Mouse (Mus musculus): Measurements from ENCODE around the gene Ruvbl2. TPM values are rescaled to one million over a fixed set of nuclear protein-coding genes. Genes with fewer than 3 reads are reported as not detected.

Ruvbl2 gene
- polyA plus RNA-seq, 1 experiment from 2014 or later = 171 TPM

DNA sequence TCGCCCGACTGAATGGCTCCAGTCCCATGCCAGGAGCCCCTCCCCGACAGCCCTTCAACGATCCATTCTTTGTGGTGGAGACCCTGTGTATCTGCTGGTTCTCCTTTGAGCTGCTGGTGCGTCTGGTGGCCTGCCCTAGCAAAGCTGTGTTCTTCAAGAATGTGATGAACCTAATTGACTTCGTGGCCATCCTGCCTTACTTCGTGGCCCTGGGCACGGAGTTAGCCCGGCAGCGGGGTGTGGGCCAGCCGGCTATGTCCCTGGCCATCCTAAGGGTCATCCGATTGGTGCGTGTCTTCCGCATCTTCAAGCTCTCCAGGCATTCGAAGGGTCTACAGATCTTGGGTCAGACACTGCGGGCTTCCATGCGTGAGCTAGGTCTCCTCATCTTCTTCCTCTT lies 28.9 kb downstream of the Ruvbl2 start:
- WGBS = 86% methylated on average over 17 of the region's 17 CpGs
- H3K9me3 ChIP-seq (ENCODE audit: control insufficient read depth, low read length) = no peaks in the 10 kb centered on the region
- H3K4me3 ChIP-seq (ENCODE audit: low read depth, low read length) = no peak overlapping the region
- H3K4me2 ChIP-seq = no peak overlapping the region
- peaks cover 5% of the 10 kb centered on the region for H3K4me1 ChIP-seq (ENCODE audit: control insufficient read depth, insufficient read depth, low read length)
- no peak for ATAC-seq (ENCODE audit: low FRiP score)
- H3K36me3 ChIP-seq (ENCODE audit: control insufficient read depth, insufficient read depth, low read length) = no peaks in the 10 kb centered on the region
- no peak overlapping the region for H3K27ac ChIP-seq (ENCODE audit: low read depth, low read length)
- H3K9ac ChIP-seq (ENCODE audit: low read length) = no peak overlapping the region
- DNase-seq (ENCODE audit: low spot score, missing footprints) = peak; percentile 60
- peaks cover 75% of the 10 kb centered on the region for H3K27me3 ChIP-seq (ENCODE audit: control insufficient read depth, insufficient read depth, low read length)

DNA sequence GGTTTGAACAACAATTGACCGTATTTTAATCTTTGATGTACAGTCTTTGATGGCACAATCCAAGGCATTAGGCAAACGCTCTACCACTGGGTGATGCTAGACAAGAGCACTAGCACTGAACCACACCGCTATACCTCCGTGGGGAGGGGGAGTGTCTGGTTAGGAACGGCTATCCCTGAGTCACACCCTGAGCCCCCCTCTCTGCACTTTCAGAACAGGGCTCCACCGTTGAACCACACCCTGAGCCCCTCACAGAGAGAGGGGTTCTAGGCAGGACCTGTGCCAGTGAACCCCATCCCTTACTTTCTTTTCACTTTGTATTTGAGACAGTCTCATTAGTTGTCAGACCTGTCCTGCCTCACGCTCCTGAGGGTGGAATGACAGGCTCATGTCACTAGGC lies 29.5 kb downstream of the Ruvbl2 start:
- DNase-seq (ENCODE audit: low spot score, missing footprints) = peak; percentile 80

DNA sequence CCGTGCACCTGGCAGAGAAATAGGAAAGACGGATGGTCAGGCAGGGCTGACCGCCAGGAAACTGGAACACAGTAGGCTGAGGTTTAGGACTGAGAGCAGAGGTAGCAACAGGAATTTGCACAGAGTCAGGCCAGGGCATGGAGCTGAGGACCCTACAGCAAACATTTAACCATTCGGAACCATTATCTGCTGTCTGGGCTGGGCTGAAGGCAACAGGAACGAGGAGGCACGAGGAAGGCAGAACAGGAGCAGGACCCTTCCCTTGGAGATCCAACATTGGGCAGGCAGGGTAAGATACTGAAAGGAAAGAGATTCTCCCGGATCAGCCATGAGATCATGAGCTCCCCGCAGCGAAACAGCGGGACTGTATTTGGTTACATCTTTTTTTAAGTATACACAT lies 30.1 kb downstream of the Ruvbl2 start:
- H3K27me3 ChIP-seq (ENCODE audit: control insufficient read depth, insufficient read depth, low read length) = peaks cover 64% of the 10 kb centered on the region
- peaks cover 2% of the 10 kb centered on the region for H3K4me1 ChIP-seq (ENCODE audit: control insufficient read depth, insufficient read depth, low read length)
- DNase-seq (ENCODE audit: low spot score, missing footprints) (peak; percentile 81), ATAC-seq (ENCODE audit: low FRiP score) (no peak)
- H3K4me2 ChIP-seq = no peak overlapping the region
- H3K9me3 ChIP-seq (ENCODE audit: control insufficient read depth, low read length) = no peaks in the 10 kb centered on the region
- H3K36me3 ChIP-seq (ENCODE audit: control insufficient read depth, insufficient read depth, low read length) = no peaks in the 10 kb centered on the region
- H3K27ac ChIP-seq (ENCODE audit: low read depth, low read length) = no peak overlapping the region
- 84% methylated on average over 10 of the region's 10 CpGs for WGBS
- no peak overlapping the region for H3K9ac ChIP-seq (ENCODE audit: low read length)
- H3K4me3 ChIP-seq (ENCODE audit: low read depth, low read length) = no peak overlapping the region

More for the DNA sequence above, 29.5 kb downstream of the Ruvbl2 start:
- H3K4me1 ChIP-seq (ENCODE audit: control insufficient read depth, insufficient read depth, low read length) = peaks cover 2% of the 10 kb centered on the region
- peaks cover 70% of the 10 kb centered on the region for H3K27me3 ChIP-seq (ENCODE audit: control insufficient read depth, insufficient read depth, low read length)
- H3K4me3 ChIP-seq (ENCODE audit: low read depth, low read length) = no peak overlapping the region
- WGBS = 73% methylated on average over 7 of the region's 7 CpGs
- H3K4me2 ChIP-seq = no peak overlapping the region
- no peak for ATAC-seq (ENCODE audit: low FRiP score)
- no peak overlapping the region for H3K27ac ChIP-seq (ENCODE audit: low read depth, low read length)
- H3K9me3 ChIP-seq (ENCODE audit: control insufficient read depth, low read length) = no peaks in the 10 kb centered on the region
- H3K36me3 ChIP-seq (ENCODE audit: control insufficient read depth, insufficient read depth, low read length) = no peaks in the 10 kb centered on the region
- no peak overlapping the region for H3K9ac ChIP-seq (ENCODE audit: low read length)

DNA sequence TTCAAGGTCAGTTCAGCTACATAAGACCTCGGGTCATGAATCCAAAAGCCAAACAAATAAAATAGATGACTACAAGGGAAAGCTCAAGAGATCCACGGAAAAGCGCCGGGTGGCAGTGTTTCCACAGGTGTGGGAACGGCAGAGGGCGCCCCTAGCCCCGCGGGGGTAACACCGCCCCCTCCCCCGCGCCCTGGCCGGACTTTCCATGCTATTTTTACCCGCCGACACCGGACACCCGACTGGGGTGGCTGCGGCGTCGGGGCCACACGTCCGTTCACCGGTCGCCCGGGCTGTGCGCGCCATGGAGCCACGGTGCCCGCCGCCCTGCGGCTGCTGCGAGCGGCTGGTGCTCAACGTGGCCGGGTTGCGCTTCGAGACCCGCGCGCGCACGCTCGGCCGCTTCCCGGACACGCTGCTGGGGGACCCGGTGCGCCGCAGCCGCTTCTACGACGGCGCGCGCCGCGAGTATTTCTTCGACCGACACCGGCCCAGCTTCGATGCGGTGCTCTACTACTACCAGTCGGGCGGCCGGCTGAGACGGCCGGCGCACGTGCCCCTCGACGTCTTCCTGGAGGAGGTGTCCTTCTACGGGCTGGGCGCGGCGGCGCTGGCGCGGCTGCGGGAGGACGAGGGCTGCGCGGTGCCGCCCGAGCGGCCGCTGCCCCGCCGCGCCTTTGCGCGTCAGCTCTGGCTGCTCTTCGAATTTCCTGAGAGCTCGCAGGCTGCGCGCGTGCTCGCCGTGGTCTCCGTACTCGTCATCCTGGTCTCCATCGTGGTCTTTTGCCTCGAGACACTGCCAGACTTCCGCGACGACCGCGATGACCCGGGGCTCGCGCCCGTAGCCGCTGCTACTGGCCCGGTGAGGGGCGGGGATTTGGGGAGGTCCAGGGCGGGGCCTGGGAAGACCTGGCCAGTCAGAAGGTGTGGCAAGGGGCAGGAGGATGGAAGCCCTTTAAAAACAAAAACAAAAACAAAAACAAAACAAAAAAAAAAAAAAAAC lies 31.4 kb downstream of the Ruvbl2 start:
- peaks cover 2% of the 10 kb centered on the region for H3K4me1 ChIP-seq (ENCODE audit: control insufficient read depth, insufficient read depth, low read length)
- DNase-seq (ENCODE audit: low spot score, missing footprints) = peak; percentile 89
- H3K36me3 ChIP-seq (ENCODE audit: control insufficient read depth, insufficient read depth, low read length) = no peaks in the 10 kb centered on the region
- no peak overlapping the region for H3K27ac ChIP-seq (ENCODE audit: low read depth, low read length)
- WGBS = 3% methylated on average over 113 of the region's 114 CpGs
- H3K4me3 ChIP-seq (ENCODE audit: low read depth, low read length) = peak overlapping the region; percentile 20
- peaks cover 56% of the 10 kb centered on the region for H3K27me3 ChIP-seq (ENCODE audit: control insufficient read depth, insufficient read depth, low read length)
- 0 out of 2 replicates have a peak overlapping the region, but pooled peaks have one; percentile 4 for H3K9ac ChIP-seq (ENCODE audit: low read length)
- no peaks in the 10 kb centered on the region for H3K9me3 ChIP-seq (ENCODE audit: control insufficient read depth, low read length)
- H3K4me2 ChIP-seq = peak overlapping the region; percentile 34
- no peak for ATAC-seq (ENCODE audit: low FRiP score)

DNA sequence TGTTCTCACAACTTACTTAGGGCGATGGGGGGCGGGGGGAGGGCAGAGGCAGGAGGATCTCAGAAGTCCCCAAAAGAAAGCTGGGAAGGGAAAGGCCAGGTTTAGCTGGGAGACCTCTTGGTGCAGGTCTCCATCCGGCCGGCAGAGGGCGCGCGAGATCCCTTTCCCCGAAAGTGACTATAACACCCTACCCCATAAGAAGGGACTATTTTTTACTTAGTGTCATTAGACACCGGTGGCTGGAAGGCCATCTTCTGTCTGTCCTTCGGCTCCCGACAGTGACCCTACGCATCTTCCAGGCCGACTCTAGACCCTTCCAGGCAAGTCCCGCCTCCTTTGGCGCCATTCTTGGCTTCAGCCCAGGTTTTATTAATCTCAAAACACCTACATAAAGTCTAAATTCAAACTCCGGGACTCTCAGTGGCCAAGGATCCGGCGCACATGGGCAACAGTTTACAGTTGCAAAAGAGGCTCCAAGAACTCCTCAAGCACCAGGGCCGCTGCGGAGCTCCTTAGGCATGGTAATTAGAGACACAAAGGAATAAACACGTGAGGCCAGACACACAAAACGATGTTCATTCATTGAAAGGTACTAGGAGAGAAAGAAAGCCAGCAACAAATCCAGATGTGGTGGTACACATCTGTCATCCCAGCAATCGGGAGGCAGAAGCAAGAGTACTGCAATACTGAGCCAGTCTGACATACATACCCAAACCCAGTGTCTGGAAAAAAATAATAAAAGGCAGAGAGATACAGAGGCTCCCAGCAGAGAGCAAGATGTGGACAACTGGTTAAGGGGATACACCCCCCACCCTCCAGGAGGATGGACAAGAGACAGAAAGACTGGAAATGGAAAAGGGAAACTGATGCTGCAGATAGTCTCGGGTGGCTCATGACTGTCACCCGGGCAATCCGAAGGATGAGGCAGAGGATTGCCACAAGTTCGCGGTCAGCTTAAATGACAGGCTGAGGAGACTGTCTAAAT lies 32.5 kb downstream of the Ruvbl2 start, which contains the start of gene Kcna7:
Kcna7 (plus strand) TSS at position 563 of the 985 bp plus-strand sequence.
- H3K9ac ChIP-seq (ENCODE audit: low read length) = 0 out of 2 replicates have a peak within 1 kb of the TSS, but pooled peaks have one; percentile 4
- WGBS = 12% methylated on average over 28 of the region's 28 CpGs
- H3K27me3 ChIP-seq (ENCODE audit: control insufficient read depth, insufficient read depth, low read length) = peaks cover 47% of the 10 kb centered on the region
- peak; percentile 59 for ATAC-seq (ENCODE audit: low FRiP score)
- H3K4me3 ChIP-seq (ENCODE audit: low read depth, low read length) = peak within 1 kb of the TSS; percentile 20
- H3K4me2 ChIP-seq = peak within 1 kb of the TSS; percentile 34
- no peaks in the 10 kb centered on the region for H3K9me3 ChIP-seq (ENCODE audit: control insufficient read depth, low read length)
- no peaks in the 10 kb centered on the region for H3K36me3 ChIP-seq (ENCODE audit: control insufficient read depth, insufficient read depth, low read length)
- peaks cover 2% of the 10 kb centered on the region for H3K4me1 ChIP-seq (ENCODE audit: control insufficient read depth, insufficient read depth, low read length)
- DNase-seq (ENCODE audit: low spot score, missing footprints) = peak; percentile 94
- H3K27ac ChIP-seq (ENCODE audit: low read depth, low read length) = no peak within 1 kb of the TSS

DNA sequence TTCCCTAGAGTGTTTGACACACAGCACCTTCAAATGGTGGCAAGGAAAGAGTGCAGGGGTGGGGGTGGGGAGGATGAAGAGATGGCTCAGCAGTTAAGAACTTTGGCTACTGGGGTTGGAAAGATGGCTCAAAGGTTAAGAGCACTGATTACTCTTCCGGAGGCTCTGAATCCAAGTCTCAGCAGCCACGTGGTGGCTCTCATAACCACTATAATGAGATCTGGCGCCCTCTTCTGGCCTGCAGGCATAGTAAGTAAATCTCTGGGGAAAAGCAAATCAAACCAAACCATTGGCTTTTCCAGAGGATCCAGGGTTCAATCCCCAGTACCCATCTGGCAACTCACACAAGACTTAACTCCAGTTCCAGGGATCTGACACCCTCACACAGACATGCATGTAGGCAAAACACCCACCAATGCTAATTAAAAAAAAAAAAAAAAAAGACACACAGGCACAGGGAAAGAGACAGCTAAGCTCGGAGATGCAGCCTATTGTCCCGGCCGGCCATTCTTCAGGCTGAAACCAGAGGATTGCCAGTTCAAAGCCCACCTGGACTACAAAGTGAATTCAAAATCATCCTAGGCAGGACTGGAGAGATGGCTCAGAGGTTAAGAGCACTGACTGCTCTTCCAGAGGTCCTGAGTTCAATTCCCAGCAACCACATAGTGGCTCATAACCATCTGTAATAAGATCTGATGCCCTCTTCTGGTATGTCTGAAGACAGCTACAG lies 34.2 kb downstream of the Ruvbl2 start:
- H3K27me3 ChIP-seq (ENCODE audit: control insufficient read depth, insufficient read depth, low read length) = peaks cover 38% of the 10 kb centered on the region
- H3K4me1 ChIP-seq (ENCODE audit: control insufficient read depth, insufficient read depth, low read length) = peaks cover 2% of the 10 kb centered on the region
- no peak for DNase-seq (ENCODE audit: low spot score, missing footprints)
- no peak overlapping the region for H3K4me3 ChIP-seq (ENCODE audit: low read depth, low read length)
- no peaks in the 10 kb centered on the region for H3K36me3 ChIP-seq (ENCODE audit: control insufficient read depth, insufficient read depth, low read length)
- no peak for ATAC-seq (ENCODE audit: low FRiP score)
- no peak overlapping the region for H3K4me2 ChIP-seq
- 47% methylated on average over 6 of the region's 6 CpGs for WGBS
- H3K9me3 ChIP-seq (ENCODE audit: control insufficient read depth, low read length) = no peaks in the 10 kb centered on the region
- H3K9ac ChIP-seq (ENCODE audit: low read length) = no peak overlapping the region
- H3K27ac ChIP-seq (ENCODE audit: low read depth, low read length) = no peak overlapping the region

DNA sequence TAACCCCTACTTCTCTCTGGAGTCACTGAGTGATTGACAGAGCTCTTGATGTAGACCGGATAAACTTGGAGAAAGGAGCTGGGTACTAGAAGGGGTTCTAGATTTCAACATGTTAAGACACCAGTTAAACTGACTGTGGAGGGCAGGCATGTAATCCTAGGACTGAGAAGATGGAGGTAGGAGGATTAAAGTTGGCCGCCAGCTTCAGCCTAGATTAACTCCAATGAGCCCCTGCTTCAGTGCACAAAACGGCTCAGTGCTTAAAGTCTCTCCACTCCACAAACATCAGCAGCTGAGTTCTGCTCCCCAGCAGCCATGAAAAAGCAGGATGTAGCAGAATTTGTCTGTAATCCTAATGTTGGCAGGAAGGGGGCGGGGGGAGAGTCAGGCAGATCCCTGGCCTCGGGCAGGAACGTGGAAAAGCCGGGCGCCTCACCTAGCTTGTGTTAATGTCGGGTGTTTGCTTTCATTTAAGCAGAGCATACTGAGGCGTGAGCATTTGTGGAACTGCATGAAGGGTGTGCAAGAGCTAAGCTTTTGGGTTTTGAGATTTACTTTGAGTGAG lies 36.3 kb downstream of the Ruvbl2 start:
- peaks cover 18% of the 10 kb centered on the region for H3K27me3 ChIP-seq (ENCODE audit: control insufficient read depth, insufficient read depth, low read length)
- no peak overlapping the region for H3K9ac ChIP-seq (ENCODE audit: low read length)
- ATAC-seq (ENCODE audit: low FRiP score) = no peak
- H3K4me2 ChIP-seq = no peak overlapping the region
- H3K4me1 ChIP-seq (ENCODE audit: control insufficient read depth, insufficient read depth, low read length) = peaks cover 2% of the 10 kb centered on the region
- no peaks in the 10 kb centered on the region for H3K36me3 ChIP-seq (ENCODE audit: control insufficient read depth, insufficient read depth, low read length)
- DNase-seq (ENCODE audit: low spot score, missing footprints) = no peak
- no peak overlapping the region for H3K27ac ChIP-seq (ENCODE audit: low read depth, low read length)
- no peaks in the 10 kb centered on the region for H3K9me3 ChIP-seq (ENCODE audit: control insufficient read depth, low read length)
- H3K4me3 ChIP-seq (ENCODE audit: low read depth, low read length) = no peak overlapping the region
- 77% methylated on average over 10 of the region's 10 CpGs for WGBS

DNA sequence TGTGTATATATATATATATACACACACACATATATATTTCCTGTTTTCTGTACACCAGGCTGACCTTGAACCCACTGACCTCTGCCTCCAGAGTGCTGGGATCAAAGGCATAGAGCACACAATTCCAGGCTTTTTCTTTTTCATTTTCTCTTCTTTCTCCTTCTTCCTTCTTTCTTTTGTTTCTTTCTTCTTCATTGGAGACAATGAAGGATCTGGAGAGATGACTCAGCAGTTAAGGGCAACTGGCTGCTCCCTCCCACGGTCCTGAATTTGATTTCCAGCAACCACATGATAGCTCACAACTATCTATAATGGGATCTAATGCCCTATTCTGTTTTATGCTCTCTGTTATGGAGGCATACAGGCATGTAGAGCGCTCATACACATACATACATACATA lies 41.1 kb downstream of the Ruvbl2 start:
- 83% methylated on average over 2 of the region's 2 CpGs for WGBS
- Histone ChIP-seq H3K4me3 (ENCODE audit: low read depth, low read length) (no peak overlapping the region), H3K27ac (ENCODE audit: low read depth, low read length) (no peak overlapping the region), H3K36me3 (ENCODE audit: control insufficient read depth, insufficient read depth, low read length) (no peaks in the 10 kb centered on the region; the same call in 1 of the 2 replicates), H3K4me2 (no peak overlapping the region), H3K9me3 (ENCODE audit: control insufficient read depth, low read length) (no peaks in the 10 kb centered on the region), H3K27me3 (ENCODE audit: control insufficient read depth, insufficient read depth, low read length) (no peaks in the 10 kb centered on the region), H3K4me1 (ENCODE audit: control insufficient read depth, insufficient read depth, low read length) (peaks cover 14% of the 10 kb centered on the region), H3K9ac (ENCODE audit: low read length) (no peak overlapping the region)
- DNase-seq (ENCODE audit: low spot score, missing footprints) (no peak), ATAC-seq (ENCODE audit: low FRiP score) (no peak)
